Mouse (Mus musculus) midbrain, postnatal 0 days (tissue): ENCODE measurements around the gene Tfeb. TPM values are rescaled to one million over a fixed set of nuclear protein-coding genes. Genes with fewer than 3 reads are reported as not detected.
A peak's percentile ranks its signal among the peaks of the same experiment; 100 is the strongest.

Source experiments
- ATAC-seq: fragments of 200-750 bp; cut with Nextera tagmentation; 2 replicates; pipeline ENCODE4 v1.8.0; 2017; ENCODE audit warnings: moderate number of reproducible peaks, mild to moderate bottlenecking, moderate TSS enrichment, moderate library complexity; ENCODE audit not compliant: low FRiP score
- DNase-seq: peaks from one replicate; pipeline ENCODE4 v3.0.0-alpha.2; 2015; ENCODE audit warnings: low spot score
- H3K27ac ChIP-seq: fragments of 300-500 bp; sonication (generic); 2 replicates; pipeline ENCODE4 v1.5.1; 2014; ENCODE audit warnings: low read depth, mild to moderate bottlenecking, low read length, mixed read lengths
- H3K27me3 ChIP-seq: fragments of 300-500 bp; sonication (generic); 2 replicates; pipeline ENCODE4 v1.6.1; 2014; ENCODE audit warnings: low read length, control low read depth, mixed read lengths; ENCODE audit not compliant: insufficient read depth
- H3K36me3 ChIP-seq: fragments of 300-500 bp; sonication (generic); 2 replicates; pipeline ENCODE4 v1.6.1; 2014; ENCODE audit warnings: low read length, control low read depth, mixed read lengths; ENCODE audit not compliant: insufficient read depth
- H3K4me1 ChIP-seq: fragments of 300-500 bp; sonication (generic); 2 replicates; pipeline ENCODE4 v1.6.1; 2014; ENCODE audit warnings: mild to moderate bottlenecking, control low read depth, antibody characterized with exemption, low read length, mixed read lengths; ENCODE audit not compliant: insufficient read depth
- H3K4me2 ChIP-seq: fragments of 300-500 bp; sonication (generic); 2 replicates; pipeline ENCODE4 v1.6.1; 2014; ENCODE audit warnings: low read depth, mild to moderate bottlenecking, low read length, mixed read lengths; ENCODE audit not compliant: poor library complexity, severe bottlenecking
- H3K4me3 ChIP-seq: fragments of 300-500 bp; sonication (generic); 2 replicates; pipeline ENCODE4 v1.5.1; 2014; ENCODE audit warnings: low read depth, mild to moderate bottlenecking, low read length, moderate library complexity
- H3K9ac ChIP-seq: fragments of 300-500 bp; sonication (generic); replicated peaks from 2 replicates; pipeline ENCODE4 v1.6.1; 2014; ENCODE audit warnings: mild to moderate bottlenecking, low read length, moderate library complexity, mixed read lengths; ENCODE audit not compliant: poor library complexity, severe bottlenecking
- H3K9me3 ChIP-seq: fragments of 300-500 bp; sonication (generic); 2 replicates; pipeline ENCODE4 v1.6.1; 2016; ENCODE audit warnings: low read length, control low read depth
- CTCF ChIP-seq: IDR thresholded peaks from 2 replicates; pipeline ENCODE4 v1.5.1; 2016; ENCODE audit warnings: antibody characterized with exemption, mild to moderate bottlenecking
- WGBS: fragments of 180-500 bp; shearing (Covaris S2); extraction: QIAGEN DNeasy Blood & Tissue Kit; methylation state at CpG from one replicate; pipeline ENCODE4 v1.1.7; 2014; 5-methylcytosine and 5-hydroxymethylcytosine counted together
- polyA plus RNA-seq: library from polyadenylated mRNA; unstranded; fragments of >200 nt; fragmentation: Nextera tagmentation; extraction: Ambion mirVana; gene quantifications from 2 replicates; pipeline ENCODE4 v1.2.1, GENCODE M21; 2015
- total RNA-seq: library from RNA; depleted of rRNA; stranded (reverse); fragments of >200 nt; gene quantifications from 2 replicates; pipeline ENCODE4 v1.2.3, GENCODE M21; 2014

The Tfeb gene
- total and polyA plus RNA-seq, 2 experiments from 2014 or later: 4.0 to 9.6 TPM

GRCm38 (mm10) chr17:47765986-47766385, 29.2 kb downstream of the Tfeb start:
- 81% methylated on average over 4 of the region's 4 CpGs for WGBS
- H3K4me2 ChIP-seq: no peak overlapping the region
- DNase-seq: no peak
- H3K36me3 ChIP-seq: no peaks in the 10 kb centered on the region
- H3K4me1 ChIP-seq: no peaks in the 10 kb centered on the region
- H3K27ac ChIP-seq: no peak overlapping the region
- no peak overlapping the region for H3K9ac ChIP-seq
- H3K9me3 ChIP-seq: no peaks in the 10 kb centered on the region
- no peak for TF ChIP-seq CTCF
- no peaks in the 10 kb centered on the region for H3K27me3 ChIP-seq
- no peak overlapping the region for H3K4me3 ChIP-seq
- no peak for ATAC-seq

- Histone ChIP-seq H3K9ac (no peak overlapping the region), H3K4me3 (no peak overlapping the region), H3K4me1 (no peaks in the 10 kb centered on the region), H3K9me3 (no peaks in the 10 kb centered on the region), H3K27ac (no peak overlapping the region), H3K27me3 (no peaks in the 10 kb centered on the region), H3K4me2 (no peak overlapping the region), H3K36me3 (no peaks in the 10 kb centered on the region)
- no peak for ATAC-seq
- no peak for DNase-seq
- WGBS: 91% methylated on average over 6 of the region's 6 CpGs
- no peak for TF ChIP-seq CTCF
Measured at GRCm38 (mm10) chr17:47766407-47767043, 29.7 kb downstream of the Tfeb start.

- H3K27ac ChIP-seq: no peak overlapping the region
- TF ChIP-seq CTCF: no peak
- no peak for DNase-seq
- H3K4me1 ChIP-seq: no peaks in the 10 kb centered on the region
- no peaks in the 10 kb centered on the region for H3K27me3 ChIP-seq
- no peaks in the 10 kb centered on the region for H3K36me3 ChIP-seq
- no peak overlapping the region for H3K4me3 ChIP-seq
- WGBS: 69% methylated on average over 2 of the region's 2 CpGs
- no peak overlapping the region for H3K4me2 ChIP-seq
- no peak overlapping the region for H3K9ac ChIP-seq
- no peaks in the 10 kb centered on the region for H3K9me3 ChIP-seq
- ATAC-seq: no peak
Measured at GRCm38 (mm10) chr17:47767081-47767455, 30.2 kb downstream of the Tfeb start.

GRCm38 (mm10) chr17:47767456-47768141, 30.8 kb downstream of the Tfeb start:
- Histone ChIP-seq H3K9ac (no peak overlapping the region), H3K4me1 (no peaks in the 10 kb centered on the region), H3K4me2 (no peak overlapping the region), H3K4me3 (no peak overlapping the region), H3K36me3 (no peaks in the 10 kb centered on the region), H3K27me3 (no peaks in the 10 kb centered on the region), H3K27ac (no peak overlapping the region), H3K9me3 (0 out of 2 replicates have a peak, but pooled peaks cover 2% of the 10 kb centered on the region)
- WGBS: 55% methylated on average over 15 of the region's 17 CpGs
- TF ChIP-seq CTCF: no peak
- DNase-seq: no peak
- no peak for ATAC-seq

- WGBS: 62% methylated on average over 12 of the region's 12 CpGs
- H3K27me3 ChIP-seq: no peaks in the 10 kb centered on the region
- ATAC-seq: no peak
- no peak overlapping the region for H3K27ac ChIP-seq
- 0 out of 2 replicates have a peak, but pooled peaks cover 2% of the 10 kb centered on the region for H3K9me3 ChIP-seq
- H3K9ac ChIP-seq: no peak overlapping the region
- no peak for DNase-seq
- no peaks in the 10 kb centered on the region for H3K4me1 ChIP-seq
- H3K36me3 ChIP-seq: no peaks in the 10 kb centered on the region
- TF ChIP-seq CTCF: peak; percentile 17
- H3K4me3 ChIP-seq: no peak overlapping the region
- no peak overlapping the region for H3K4me2 ChIP-seq
Measured at GRCm38 (mm10) chr17:47768707-47769276, 32.0 kb downstream of the Tfeb start.
